Mouse (Mus musculus): ENCODE data around the gene Styxl1.

The Styxl1 gene

DNA sequence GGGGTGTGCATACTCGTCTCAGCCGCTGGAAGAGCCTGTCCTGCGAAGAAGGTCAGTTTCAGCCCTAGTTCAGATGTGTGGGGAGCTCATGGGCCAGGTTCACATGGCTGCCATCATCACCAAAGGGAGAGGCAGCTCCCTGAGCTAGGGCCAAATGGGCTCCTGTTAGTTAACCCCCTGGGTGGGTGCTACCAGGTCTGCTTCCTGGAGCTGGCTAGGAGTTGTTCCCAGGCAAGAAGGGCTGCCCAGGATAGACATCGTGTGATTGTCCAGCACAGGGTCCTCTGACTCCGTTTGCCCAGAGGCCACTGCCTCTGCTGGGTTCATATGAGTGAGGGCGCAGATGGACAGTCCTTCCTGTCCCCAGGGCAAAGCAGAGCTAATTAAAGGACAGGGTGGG, 52.2 kb downstream of the Styxl1 start:
- no peak for DNase-seq (ENCODE audit: low spot score)

- DNase-seq (ENCODE audit: low spot score) = peak; percentile 18
These were observed 52.8 kb downstream of the Styxl1 start for GRCm38 (mm10) chr5:135725391-135725841.

DNA sequence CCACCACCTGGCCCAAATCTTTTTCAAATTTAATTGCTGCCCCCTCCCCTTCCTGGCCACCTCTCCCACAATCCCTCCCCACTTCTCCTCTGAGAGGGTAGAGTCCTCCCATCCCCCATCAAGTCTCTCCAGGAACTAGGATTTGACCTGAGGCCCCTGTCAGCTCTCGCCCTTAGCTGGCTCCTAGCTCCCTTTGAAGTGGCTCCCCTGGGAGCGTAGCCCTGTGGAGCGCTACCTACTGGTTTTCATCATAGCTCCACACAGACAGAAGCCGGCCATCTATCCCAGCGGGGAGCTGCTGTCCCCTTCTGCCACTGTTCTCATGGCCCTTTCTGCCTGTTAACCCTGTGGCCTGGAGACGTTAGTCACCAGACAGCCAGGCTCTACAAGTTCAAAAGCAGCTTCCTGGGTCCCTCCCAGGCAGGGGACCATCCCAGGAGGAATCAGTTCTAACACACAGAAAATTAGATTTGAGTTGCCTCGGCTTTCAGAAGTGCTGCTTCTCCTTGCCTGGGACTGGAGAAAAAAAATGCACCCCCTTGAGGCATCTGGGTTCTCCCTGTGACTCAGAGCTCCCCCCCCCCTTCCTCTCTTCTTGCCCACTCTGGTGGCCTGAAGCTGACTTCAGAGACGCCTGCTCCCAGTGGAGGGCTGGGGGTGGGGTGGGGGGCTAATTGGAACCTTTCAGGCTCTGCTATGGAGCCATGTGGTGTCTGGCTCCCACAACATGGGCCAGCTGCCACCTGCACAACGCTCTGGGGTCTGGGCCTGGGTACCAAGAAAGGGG, 53.5 kb downstream of the Styxl1 start:
- DNase-seq (ENCODE audit: low spot score) = no peak

GRCm38 (mm10) chr5:135723165-135723751, 54.9 kb downstream of the Styxl1 start:
- no peak for DNase-seq (ENCODE audit: low spot score)

- peak; percentile 81 for DNase-seq (ENCODE audit: low spot score)
These were observed 56.1 kb downstream of the Styxl1 start for GRCm38 (mm10) chr5:135722121-135722520.

GRCm38 (mm10) chr5:135721076-135721475, 57.1 kb downstream of the Styxl1 start:
- no peak for DNase-seq (ENCODE audit: low spot score)

- DNase-seq (ENCODE audit: low spot score) = no peak
These were observed 58.1 kb downstream of the Styxl1 start for GRCm38 (mm10) chr5:135720121-135720520.

DNA sequence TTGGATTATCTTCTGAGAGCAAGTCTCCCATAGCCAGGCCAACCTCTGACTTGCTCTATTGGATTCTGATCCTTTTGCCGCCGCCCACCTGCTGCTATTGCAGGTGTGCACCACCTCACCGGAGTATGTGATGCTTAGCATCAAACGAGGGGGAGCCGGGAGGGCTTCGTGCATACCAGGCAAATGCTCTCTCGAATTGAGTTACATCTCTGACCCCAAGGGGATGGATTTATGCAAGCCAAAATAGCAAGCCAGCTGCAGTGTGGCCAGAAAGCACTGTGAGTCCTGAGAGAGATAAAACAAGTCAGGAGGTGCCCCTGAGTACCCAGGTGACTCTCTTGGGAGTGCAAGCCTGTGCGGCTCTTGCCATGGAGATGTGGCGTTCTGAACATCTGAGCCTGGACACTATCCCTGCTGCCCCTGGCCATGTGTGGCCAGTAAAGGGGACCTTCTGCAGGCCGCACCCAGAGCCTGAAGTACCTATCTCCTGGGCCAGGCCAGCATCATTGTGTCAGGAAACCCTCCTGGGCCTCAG, 58.5 kb downstream of the Styxl1 start:
- DNase-seq (ENCODE audit: low spot score) = no peak

DNA sequence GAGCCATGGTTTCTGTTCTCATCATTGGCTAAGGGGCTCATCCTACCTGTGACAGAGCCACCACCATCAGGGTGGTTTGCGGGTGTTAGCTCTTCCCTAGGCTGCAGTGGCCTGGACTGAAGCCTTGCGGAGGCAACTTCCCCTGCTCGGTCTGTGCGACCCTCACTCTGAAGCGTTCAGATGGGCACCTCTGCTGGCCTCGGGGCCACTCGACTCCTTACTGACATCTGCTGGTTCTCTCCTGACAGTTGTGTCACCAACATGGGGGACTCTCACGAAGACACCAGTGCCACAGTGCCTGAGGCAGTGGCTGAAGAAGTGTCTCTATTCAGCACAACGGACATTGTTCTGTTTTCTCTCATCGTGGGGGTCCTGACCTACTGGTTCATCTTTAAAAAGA, 62.6 kb downstream of the Styxl1 start:
- no peak for DNase-seq (ENCODE audit: low spot score)

GRCm38 (mm10) chr5:135713441-135714218, 64.6 kb downstream of the Styxl1 start:
- peak; percentile 85 for DNase-seq (ENCODE audit: low spot score)

DNA sequence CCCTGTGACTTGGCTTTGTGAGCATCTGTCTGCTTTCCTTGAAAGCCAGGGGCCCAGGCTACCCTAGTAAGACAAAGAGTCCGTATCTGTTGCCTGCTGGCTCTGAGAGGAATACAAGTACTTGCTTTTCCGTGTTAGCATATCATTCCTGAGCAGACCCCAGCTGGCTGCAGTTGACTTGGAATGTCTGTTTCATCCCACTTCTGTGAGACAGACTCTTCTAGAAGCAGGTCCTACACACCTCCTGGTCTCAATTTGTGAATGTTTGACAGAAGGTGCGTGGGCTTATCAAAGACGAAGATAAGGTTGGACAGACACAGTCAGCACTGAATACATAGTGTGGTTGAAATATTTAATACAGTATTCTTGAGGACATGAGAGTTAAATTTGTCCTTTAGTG, 65.4 kb downstream of the Styxl1 start:
- no peak for DNase-seq (ENCODE audit: low spot score)

DNA sequence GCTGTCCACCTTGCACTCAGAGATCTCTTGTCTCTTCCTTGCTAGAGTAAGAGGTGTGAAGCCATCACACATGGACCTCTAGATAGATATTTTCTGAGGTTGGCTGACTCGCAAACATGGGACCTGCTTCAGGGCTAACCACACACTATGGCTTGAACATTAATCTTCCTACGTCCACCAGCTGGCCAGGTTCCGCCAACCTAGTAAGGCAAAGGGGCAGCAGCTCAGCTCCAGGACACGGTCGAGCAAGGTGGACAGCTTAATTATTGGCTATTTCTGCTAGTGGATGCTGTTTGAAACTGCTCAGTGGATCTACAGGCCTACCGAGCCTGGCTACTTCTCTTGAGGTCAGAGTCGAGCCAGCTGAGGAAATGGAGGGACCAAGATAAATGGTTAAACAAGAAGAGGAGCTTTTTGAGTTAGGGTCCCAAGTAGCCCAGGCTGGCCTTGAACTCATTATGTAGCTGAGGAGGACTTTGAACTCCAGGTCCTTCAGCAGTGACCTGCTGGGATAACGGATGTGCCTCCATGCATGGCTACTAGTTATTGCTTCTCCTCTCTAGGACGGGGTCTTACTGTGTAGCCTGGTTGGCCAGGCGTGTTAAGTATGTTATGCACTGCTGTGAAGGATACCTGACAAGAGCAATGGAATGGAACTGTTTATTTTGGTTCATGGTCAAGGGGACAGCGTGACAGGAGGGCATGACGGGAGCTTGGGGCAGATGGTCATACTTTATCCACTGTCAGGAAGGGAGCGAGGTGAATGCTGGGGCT, 66.4 kb downstream of the Styxl1 start:
- no peak for DNase-seq (ENCODE audit: low spot score)

DNA sequence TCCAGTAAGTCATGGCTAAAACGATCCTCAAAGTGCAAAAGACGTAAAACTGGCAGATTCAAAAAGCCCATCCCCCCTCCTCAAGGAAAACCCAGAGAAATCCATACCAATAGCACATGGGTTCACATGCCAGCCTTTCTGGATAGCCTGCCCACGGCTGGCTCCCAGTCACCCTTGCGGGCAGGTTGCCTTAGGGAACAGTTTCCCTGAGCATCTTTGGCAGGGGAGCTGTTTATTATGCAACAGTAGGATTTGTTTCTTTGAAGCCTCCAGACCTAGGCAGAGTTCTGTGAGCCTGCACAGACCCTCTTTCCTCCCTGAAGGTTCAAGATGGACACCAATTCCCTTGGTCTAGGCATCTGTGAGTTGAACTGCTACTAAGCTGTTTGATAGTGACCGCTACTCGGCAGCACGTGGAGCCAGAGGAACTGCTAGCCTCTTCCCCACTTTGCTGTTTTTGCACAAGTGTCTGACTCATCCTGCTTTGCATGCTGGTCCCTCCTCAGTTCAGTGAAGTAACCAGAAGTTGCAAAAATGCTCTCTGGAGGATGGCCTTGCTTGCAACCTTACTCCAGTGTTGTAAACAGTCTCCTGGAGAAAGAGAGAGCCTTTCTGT, 67.5 kb downstream of the Styxl1 start:
- peak; percentile 68 for DNase-seq (ENCODE audit: low spot score)

GRCm38 (mm10) chr5:135709716-135710115, 68.5 kb downstream of the Styxl1 start:
- no peak for DNase-seq (ENCODE audit: low spot score)

DNA sequence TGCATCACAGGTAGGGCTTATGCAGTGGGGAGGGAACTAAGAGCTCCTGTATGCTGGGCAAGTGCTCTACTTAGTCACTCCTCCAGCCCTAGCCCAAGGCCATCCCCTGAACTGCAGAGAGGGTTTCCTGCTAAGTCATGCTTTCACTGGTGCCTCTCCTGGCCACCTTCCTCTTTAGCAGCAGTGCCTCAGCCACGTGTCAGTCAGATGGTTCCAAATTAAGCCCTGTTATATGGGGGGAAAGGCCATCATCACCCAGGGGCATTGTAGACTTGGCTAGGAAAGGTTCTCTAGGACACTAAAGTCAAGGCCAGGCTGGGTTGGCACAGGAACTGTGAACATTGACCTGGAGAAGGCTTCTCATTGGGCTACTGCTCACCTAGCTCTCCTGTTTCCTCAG, 70.3 kb downstream of the Styxl1 start:
- no peak for DNase-seq (ENCODE audit: low spot score)

GRCm38 (mm10) chr5:135707039-135707438, 71.1 kb downstream of the Styxl1 start:
- no peak for DNase-seq (ENCODE audit: low spot score)

DNA sequence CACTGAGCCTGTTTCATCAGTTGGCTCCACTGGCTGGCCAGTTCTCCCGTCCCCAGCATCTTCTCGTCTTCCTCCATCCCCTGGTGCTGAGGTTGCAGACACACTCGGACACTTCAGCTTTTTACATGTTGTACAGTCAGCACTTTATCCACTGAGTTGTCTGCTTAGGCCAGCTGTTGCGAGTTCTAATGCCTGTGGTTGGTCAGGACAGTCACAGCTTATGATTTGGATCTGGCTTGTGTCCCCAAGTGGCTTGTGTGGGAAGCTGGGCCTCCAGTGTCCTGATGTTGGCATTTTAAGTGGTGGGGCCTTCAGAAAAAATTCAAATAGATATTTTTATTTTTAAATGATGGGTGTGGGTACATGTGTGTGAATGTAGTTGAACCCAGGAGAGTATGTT, 72.8 kb downstream of the Styxl1 start:
- no peak for DNase-seq (ENCODE audit: low spot score)

- no peak for DNase-seq (ENCODE audit: low spot score)
These were observed 74.8 kb downstream of the Styxl1 start for GRCm38 (mm10) chr5:135703431-135703830.

DNA sequence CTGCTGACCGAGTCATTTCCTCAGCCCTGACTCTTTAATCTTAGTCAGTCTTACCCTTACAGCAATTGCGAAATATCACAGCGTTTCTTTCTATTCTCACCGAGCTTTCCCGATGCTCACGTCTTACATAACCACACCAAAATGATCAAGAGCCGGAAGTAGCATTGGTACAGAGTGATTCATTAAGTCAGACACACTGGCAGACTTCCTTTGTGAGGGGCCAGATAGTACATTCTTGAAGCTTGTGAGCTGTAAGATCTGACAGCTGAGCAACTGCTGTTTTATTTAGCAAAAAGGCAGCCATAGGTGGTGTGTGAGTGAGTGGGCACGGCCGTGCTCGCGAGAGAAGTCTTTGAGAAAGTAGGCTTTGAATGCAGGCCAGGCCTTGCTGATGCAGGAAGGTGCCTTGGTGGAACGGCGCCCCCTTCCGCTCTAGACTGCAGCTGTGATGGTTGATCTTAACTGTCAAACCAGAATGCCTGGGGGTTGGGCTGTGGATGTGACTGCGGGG, 75.4 kb downstream of the Styxl1 start:
- DNase-seq (ENCODE audit: low spot score) = peak; percentile 80

DNA sequence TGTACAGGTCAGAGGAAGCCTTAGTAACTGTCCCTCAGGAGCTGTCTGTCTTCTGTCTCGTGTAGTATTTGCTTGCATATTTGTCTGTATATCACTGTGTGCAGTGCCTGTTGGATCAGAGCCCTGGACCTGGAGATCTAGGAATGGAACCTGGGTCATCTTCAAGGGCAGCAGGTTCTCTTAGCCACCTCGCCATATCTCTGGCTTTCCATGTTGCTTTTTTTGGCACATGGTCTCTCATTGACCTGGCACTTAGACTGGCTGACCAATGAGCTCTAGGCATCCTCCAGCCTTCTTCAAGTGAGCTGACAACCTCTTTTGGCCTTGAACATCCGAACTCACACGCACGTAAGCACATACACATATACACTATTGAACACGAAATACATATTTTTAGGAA, 76.0 kb downstream of the Styxl1 start:
- no peak for DNase-seq (ENCODE audit: low spot score)

DNA sequence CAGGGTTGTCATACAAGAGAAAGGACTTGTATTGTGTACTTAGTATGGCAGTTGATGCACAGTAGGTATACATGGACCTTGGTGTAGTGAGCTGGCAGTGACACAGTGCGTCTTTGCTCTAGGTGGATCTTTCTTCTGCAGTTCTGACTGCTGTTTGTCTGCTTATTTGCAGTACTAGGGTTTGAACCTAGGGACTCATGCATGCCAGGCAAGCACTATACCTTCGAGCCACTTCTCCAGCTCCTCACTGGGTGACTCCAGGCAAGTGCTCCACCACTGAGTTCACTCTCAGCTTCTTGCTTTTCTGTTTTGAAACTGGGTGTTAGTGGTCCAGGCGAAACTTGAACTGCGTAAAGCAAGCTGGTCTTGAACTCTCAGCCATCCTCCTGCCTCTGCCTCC, 76.6 kb downstream of the Styxl1 start:
- DNase-seq (ENCODE audit: low spot score) = no peak

Data from lung, postnatal 25 days (tissue).